Mouse (Mus musculus): ENCODE data around the gene Crocc. TPM values are rescaled to one million over a fixed set of nuclear protein-coding genes. Genes with fewer than 3 reads are reported as not detected.

Crocc gene
- total RNA-seq, 2 experiments from 2014 or later: 44.6 to 55.4 TPM

DNA sequence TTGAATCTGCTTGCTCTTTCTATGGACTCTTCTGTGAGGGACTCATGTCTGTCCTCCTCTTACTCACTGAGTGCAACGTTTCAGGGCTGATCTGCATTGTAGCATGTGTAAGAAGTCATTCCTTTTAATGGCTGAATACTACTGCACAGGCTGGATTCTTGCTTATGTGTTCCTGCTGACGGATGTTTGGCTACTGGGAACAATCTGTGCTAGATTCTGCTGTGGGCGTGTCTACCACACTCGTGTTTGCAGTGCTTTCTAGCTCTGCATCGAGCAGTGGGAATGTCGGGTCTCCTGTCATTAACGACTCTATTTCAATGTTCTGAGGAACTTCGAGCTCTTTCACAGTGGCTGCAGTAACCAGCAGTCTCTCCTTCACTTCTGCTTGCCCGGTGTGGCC is 36.3 kb downstream of the Crocc start:
- no peak for DNase-seq (ENCODE audit: low spot score in 2 of 2)

DNA sequence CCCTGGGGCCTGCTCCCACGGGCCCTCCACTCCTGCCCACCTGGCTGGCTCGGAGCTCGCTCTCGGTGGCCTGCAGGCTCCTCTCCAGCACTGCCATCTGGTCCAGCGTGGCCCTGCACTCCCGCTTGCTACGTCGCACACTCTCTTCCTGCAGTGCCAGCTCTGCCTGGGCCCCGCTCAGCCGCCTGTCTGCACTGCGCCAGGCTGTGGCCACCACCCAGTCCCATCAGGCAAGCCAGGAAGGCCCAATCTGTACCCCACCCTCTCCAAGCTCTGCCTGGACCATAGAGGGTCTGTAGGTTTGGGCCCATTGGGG is 38.8 kb downstream of the Crocc start:
- no peak for DNase-seq (ENCODE audit: low spot score in 2 of 2)

DNA sequence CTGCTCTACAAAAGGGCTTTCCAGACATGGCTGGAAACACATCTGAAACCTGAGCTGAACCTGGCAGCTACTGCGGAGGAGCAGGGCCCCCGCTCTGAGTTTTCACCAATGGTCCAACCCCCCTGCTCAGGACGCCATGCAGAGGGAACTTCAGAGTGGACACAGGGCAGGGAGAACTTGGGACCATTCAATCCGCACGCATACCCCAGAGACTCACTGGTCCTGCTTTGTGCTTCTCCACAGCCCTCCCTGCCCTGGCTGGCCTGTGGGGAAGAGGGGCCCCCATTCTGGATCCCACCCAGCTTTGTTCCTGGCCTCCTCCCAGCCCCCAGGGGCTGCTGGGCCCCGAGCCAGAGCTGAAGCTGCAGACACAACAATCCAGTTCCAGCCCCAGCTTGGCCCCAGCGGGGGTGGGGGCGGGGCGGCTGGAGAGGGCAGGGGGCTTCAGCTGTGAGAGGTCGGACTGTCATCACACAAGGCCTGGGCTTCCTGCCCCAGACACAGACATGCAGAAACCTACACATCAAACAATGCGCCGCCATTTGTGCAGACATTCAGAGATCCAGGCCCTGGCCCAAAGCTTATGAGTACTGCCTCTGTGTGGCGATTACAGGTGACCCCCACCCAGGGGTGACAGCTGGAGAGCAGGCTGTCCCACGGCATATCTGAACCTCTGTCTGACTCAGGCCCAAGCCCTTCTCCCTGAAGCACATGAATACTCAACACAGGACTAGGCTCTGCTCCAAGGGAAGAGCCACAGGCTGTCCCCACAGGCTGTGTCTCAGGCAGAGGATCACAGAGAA is 39.3 kb downstream of the Crocc start:
- DNase-seq (ENCODE audit: low spot score in 2 of 2): no peak

DNA sequence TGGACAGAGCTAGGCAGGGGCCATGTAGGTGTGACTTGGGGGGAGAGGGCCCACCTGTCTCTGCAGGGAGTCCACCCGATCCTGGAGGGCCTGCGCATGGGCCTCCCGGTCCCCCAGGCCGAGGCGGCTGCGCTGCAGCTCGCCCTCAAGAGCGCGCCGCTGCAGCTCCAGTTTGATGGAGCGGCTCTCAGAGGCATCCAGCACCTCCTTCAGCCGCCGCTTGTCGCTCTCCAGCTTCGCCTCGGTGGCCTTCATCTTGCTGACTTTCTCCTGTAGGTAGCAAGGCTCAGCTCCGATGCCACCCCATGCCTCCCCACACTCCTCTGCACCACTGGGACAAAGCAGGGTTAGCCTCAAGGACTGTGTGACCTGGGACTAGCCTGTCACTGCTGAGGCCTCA is 40.1 kb downstream of the Crocc start:
- no peak for DNase-seq (ENCODE audit: low spot score in 2 of 2)

DNA sequence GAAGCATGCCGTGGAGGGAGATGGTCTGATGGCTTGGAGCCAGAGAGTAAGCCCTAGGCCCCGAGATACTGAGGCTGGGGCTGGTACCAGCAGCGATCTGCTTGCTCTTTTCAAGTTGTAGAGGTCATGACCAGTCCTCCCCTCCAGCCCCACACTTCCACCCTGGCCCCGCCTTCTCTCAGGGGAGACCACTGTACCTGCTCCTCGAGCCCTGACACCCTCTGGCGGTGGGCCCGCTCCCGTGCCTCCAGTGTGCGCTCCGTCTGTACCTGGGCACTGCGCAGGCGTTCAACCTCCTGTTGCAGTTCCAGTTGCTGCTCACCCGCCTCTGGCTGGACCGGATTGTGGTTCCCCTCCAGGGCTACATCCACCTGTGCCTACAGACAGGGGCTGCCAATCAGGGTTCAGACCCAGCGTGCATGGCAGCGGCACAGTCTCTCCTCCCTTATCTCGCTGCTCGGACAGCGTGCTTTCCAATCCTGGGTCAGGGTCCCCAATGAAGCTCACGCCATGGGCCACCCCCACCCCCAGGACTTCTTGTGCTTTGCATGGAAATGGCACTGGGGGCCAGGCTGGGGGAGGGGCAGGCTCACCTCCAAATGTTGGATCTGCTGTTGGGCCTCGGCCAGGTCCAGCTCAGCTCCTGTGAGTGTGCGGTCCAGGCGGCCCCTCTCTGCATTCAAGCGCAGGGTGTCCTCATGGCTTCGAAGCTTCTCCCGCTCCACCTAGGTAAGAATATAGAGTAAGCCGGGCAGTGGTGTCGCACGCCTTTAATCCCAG is 42.5 kb downstream of the Crocc start:
- DNase-seq (ENCODE audit: low spot score in 2 of 2): no peak

DNA sequence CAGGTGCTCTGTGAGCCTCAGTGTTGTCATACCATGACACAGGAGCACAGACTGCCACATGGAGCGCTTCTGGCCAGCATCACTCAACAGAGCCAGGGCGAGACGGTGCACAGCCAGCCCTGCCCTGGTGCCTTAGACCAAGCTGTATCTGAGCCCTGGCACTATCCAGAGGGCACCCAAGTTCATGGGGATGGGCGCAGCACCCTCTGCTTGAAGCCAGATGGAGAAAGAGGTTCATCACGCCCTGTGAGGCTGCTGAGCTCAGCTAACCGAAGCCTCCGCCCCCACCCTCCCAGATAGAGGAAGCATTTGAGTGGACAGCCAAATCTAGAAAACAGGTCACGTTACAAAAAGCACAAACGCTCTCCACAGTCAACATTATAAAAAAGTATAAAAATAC is 44.0 kb downstream of the Crocc start:
- peak in 1 of 2 experiments; percentile 61 for DNase-seq (ENCODE audit: low spot score in 2 of 2)

DNA sequence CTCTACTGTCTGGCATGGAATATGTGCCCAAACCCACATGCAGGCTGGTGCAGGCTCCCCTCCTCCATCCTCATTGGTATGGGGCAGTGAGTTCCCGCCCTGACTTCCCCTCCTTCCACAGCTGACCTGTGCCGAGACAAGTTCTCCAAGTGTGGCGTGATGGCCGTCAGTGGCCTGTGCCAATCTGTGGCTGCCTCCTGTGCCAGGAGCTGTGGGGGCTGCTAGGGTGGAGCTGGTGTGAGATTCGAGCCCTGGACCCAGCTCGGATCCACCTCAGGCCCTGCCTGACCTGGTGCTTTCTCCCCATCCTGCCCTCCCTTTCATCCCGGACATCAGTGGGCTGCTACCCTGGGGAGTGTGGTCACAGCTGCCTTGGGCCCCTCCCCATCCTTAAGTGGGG is 45.0 kb downstream of the Crocc start:
- no peak for DNase-seq (ENCODE audit: low spot score in 2 of 2)

DNA sequence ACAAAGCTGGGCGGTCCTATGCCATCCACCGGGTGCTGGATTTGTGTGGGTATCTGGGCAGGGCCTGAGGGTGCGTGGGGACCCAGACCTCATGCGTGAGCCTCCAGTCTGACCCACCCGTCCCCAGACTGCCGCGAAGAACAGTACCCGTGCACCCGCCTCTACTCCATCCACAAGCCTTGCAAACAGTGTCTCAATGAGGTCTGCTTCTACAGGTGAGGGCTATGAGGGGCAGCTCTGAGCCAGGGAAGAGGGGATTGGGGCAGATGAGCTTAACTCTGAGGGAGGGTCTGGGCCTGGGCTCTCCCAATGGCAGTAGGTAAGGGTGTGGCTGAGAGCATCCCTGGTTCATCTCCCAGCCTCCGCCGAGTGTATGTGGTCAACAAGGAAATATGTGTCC is 45.5 kb downstream of the Crocc start:
- no peak for DNase-seq (ENCODE audit: low spot score in 2 of 2)

DNA sequence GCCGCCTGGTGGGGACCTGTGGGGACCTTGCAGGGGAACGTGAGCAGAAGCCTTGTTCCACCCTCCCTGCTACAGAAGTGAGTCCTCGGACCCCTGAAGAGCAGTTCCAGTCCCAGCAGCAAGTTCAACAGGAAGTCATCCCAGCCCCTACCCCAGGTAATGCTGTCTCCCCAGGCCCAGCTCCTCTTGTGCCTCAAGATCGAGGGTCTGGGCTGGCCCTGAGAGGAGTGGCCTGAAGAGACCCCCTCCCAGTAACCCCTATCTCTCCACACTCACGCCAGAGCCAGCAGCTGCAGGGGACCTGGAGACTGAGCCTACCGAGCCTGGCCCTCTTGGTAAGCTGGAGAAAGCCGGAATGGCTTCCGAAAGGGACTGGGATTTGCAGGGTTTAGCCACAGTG is 46.2 kb downstream of the Crocc start:
- DNase-seq (ENCODE audit: low spot score in 2 of 2): no peak

DNA sequence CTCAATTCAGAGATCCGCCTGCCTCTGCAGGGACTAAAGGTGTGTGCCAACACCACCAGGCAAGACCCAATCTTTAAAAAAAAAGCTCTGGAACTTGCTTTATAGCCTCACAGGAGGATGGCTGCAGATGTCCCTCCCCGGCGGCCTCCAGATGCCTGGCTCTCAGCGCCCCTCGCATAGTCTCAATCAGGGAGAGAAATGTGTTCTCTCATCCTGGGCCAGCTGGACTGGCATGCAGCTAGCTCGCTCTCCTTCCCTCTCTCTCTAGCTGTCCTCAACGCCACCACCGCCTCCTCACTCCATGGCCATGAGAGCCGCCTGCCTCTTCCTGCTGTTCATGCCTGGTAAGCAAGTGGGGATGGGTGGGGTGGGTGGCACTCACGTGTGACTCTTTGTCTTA is 47.8 kb downstream of the Crocc start:
- DNase-seq (ENCODE audit: low spot score in 2 of 2): peak in 1 of 2 experiments; percentile 41

DNA sequence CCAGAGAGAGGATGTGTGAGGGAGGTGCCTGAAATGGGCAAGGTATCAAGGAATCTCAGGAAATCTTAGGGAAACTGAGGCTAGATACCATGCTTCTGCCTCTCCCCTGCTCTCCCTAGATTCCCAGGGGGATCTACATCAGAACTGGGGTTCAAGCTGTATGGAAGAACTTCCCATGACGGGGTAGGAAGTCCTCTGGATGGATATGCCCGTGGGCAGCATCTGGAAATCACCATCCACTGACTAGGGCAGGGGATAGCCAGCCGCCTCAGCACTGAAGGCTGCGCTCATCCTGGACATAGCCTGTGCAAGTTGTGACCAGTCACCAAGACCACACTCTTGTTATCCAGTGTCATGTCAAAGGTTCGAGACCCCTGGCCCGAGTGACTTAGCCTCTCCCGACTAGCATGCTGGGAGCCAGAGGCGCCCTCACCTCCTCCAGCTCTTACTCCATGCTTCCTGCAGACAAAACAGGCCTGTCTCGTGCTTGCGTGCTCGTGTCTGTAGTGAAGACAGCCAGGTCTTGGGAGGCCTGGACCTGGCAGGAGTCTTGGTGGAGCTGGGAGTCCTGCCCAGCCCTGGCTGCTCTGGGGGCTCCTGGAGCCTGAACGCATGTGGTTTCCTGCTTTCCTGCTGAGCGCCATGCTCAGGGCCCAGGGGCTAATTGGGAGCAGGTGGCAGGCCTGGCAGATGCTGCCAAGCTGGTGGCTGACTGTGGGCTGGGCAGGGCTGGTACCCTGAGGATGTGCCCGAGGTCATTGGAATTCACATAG is 48.6 kb downstream of the Crocc start:
- DNase-seq (ENCODE audit: low spot score in 2 of 2): no peak

DNA sequence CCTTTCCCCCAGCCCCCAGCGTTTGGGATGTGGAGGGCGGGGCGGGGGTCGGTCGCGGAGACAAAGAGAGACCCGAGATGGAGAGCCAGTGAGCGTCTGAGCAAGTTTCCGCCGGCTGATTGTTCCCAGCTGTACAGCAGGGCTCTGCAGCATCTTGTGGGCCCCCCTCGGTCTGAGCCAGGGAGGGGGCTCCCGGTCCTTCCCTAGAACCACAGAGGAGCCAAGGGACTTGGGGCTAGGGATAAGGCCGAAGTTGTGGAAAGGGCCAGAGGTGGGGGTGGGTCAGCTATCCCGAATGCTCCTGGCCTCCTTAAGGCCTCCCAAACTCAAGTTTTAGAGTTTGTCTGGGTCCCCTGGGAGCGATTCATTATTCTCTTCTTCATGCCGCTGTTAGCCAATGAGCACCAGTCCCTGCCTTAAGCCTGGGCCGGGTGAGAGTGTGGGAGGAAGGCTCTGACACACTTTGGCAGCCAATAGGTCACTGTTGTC is 49.4 kb downstream of the Crocc start:
- no peak for DNase-seq (ENCODE audit: low spot score in 2 of 2)

DNA sequence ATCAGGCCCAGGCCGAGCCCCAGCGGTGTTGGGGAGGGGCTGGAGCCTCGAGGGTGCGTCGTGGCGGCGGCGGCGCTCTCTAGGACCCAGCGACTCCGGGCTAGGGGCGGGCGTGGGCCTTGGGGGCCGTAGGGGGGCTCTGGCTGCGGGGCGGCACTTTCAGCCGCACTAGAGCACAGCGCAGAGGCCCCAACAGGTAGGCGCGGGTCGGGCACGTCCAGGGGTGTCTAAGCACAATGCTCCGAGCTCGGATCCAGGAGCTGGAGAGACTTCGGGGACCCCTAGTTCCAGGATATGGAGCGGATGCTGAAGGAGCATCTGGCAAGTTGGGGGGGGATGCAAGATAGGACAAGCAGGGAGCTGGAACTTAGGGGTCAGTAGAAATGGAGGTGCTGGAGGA is 49.8 kb downstream of the Crocc start:
- DNase-seq (ENCODE audit: low spot score in 2 of 2): no peak

DNA sequence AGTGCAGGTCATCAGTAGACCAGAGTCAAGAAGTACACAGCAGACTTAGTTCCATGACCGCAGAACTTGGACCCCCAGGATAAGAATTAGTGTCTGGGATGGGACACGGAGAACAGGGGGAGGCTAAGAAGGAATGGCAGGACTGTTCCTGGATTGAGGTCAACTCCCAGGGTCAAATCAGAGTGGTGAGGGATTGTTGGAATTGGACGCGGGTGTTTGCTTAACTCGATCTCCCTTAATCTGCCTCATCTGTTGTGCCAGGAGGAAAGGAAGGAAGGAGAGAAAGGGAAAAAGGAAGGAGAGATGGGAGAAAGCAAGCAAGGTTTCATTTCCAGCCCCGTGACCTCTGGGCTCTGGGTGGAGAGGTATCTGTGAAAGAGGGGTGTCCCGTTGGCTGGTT is 50.2 kb downstream of the Crocc start, which contains the start of gene Mfap2:
Gene Mfap2, plus strand, starts transcription at position 301 of the 400 bp plus-strand sequence.
- no peak for DNase-seq (ENCODE audit: low spot score in 2 of 2)

DNA sequence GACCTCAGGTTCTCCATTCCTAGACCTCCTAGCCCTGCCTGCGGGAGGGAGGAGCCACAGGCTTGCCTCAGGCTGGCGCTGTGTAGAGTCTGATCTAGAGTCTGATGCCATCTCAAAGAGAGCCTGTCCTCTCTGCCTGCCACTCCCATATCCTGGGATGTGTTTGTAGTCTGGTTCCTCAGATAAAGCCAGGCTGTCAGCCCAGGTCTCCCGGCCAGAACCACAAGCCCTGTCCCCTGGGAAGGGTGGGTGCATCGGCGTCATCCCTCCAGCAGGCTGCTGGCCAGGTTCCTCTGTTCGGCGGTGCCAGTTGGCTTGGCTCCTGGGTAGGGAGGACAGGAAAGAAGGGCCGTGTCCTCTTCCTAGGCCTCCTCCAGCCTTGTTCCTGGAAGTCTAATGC is 52.3 kb downstream of the Crocc start:
- DNase-seq (ENCODE audit: low spot score in 2 of 2): no peak

DNA sequence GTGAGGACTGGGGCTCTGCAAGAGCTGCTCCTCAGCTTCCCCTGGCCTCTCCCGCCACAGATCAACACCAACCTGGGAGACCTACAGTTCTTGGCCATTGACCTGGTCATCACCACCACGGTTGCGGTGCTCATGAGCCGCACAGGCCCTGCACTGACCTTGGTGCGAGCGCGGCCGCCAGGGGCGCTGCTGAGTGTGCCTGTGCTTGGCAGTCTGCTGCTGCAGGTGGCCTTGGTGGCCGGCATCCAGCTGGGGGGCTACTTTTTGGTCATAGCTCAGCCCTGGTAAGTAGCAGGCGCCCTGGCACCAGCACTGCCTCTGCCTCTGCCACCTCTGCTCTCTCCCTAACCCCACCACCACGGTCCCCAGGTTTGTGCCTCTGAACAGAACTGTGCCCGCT is 54.4 kb downstream of the Crocc start:
- DNase-seq (ENCODE audit: low spot score in 2 of 2): no peak

DNA sequence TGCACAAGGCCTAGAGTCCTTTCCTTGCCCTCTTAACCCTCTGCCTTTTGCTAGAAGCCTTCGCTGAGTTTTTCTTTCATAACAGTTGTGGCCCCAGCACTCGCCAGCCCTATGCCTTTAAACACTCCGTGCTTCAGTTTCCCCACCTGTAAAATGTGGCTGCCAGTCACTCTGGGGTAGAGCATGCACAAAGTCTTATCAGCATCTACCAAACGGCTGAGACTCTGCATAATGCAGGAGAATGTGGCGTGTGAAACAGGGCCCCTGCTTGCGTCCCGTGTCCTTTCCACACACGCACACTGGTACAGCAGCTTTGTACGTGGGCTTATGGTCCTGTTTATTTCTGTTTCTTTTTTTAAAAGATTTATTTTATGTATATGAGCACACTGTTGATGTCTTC is 63.5 kb downstream of the Crocc start:
- no peak for DNase-seq (ENCODE audit: low spot score in 2 of 2)

DNA sequence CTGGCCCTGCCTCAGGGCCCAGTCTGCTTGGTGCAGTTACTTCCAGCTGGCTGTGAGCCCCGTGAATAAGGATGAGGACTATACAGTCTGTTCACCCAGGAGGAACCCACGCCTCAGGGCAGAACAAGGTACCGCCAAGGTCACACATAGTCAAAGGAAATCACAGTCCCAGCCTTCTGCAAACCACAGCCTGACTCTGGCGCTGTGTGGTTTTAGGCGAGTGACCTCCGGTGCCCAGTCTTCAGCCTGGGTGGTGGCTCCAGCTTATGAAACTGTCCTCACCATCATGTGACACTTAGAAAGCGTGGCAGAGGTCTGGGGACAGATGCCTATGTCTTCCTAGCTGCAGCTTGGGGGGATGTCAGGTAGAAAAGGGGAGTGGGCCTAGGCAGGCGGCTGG is 64.5 kb downstream of the Crocc start:
- DNase-seq (ENCODE audit: low spot score in 2 of 2): no peak

DNA sequence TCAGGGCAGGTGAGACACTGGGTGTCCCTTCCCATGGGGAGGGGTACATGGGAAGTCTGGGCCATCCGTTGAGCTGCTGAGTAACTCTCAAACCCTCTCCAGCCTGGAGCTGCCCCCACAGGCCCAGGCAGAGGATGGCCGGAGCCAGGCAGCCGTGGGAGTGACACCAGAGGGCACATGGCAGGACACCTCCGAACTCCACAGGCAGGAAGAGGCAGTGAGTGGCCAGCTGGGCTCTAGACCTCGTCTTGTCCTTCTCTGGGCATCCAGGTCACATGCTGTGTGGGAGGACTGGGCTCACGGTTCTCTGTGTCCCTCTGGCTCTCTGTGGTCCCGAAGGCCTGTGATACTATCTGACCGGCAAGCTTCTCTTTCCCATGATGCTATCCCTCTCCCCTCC is 66.5 kb downstream of the Crocc start:
- DNase-seq (ENCODE audit: low spot score in 2 of 2): no peak

DNA sequence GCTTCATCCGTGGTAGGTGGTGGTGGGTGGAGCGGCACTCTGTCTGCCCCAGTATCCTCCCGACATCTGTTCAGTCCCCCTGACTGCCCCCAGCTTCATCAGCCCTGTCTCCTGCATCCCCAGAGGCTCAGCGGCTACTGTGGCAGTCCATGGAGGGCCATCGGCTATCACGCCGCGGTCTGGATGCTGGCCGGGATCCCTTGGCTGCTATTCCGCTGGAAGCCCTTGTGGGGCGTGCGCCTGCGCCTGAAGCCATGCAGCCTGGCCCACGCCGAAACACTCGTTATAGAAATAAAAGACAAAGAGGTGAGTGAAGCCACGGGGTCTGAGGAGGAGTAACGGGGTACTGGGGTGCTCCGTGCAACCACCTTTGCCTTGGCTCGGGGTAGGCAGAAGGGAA is 68.1 kb downstream of the Crocc start:
- no peak for DNase-seq (ENCODE audit: low spot score in 2 of 2)

DNA sequence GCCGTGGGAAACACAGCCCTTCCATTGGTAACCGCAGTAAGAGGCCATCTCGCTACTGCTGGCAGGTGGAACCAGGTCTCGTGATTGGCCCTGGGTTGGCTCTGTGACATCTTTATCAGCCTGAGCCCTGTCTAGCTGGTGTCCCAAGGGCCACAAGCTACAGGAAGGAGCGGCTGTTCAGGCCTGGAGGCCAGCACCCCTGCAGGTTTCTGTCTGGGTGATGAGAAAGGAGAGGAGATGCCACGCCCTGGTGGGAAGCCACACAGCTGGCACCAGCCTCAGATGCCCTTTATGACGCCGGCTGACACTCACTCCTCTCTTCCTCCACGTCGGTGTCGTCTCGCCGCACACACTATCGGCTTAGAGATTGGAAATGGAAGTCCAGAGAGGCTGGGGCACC is 70.9 kb downstream of the Crocc start:
- no peak for DNase-seq (ENCODE audit: low spot score in 2 of 2)

Measured in left cerebral cortex, adult 18-20 months (tissue).